24 mouse cellular contexts compared by ENCODE assay signal in the genomic region with DNA sequence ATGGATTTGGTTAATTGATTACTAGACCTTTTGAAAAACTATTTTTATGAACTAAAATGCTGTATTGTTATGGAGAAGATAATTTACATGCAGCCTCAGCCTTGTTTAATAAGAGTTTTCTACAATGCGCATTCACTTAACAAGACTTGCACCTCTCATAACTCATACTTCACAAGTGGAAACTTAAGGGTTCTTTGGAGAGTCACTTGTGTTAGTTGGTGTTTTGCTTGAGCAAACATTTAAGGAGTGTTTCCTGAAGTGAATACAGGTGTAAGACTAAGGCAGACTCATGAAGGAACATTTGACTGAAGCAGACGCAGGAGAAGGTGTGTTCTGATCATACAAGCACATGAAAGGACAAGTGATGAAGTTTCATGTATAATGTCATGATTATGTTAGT.
"Had no signal": no experiment of that assay in that cellular context is flagged by ENCODE, and none has a peak within 500 bp of the region (broad histone marks: within the 10 kb centered on the region; RNA-seq: fewer than 3 reads in every experiment).

No protein-coding gene starts in this region.

- DNase-seq: gastrocnemius, adult 2 months; gastrocnemius, postnatal 10 days; gastrocnemius, postnatal 25 days; heart, adult 18-20 months; heart, postnatal 10 days; heart, postnatal 4 days; kidney, adult 18-20 months; kidney, adult 8-10 months; kidney, postnatal 10 days; kidney, postnatal 25 days; kidney, postnatal 4 days had no signal

- ATAC-seq: hindbrain, embryonic 16.5 days; inflammation-experienced regulatory T-cells, adult 6 months; intestine, embryonic 15.5 days; intestine, postnatal 0 days had no signal

- H3K27me3 ChIP-seq: heart, embryonic 12.5 days; hindbrain, embryonic 12.5 days; intestine, embryonic 15.5 days; limb, embryonic 12.5 days had no signal

- H3K27ac ChIP-seq: gastrocnemius, adult 2 months; heart, embryonic 10.5 days; hindbrain, embryonic 10.5 days; hindbrain, embryonic 12.5 days; hindbrain, embryonic 14.5 days; intestine, embryonic 15.5 days; layer of hippocampus, adult 2 months; left cerebral cortex, adult 2 months; limb, embryonic 10.5 days; limb, embryonic 12.5 days had no signal

- H3K4me3 ChIP-seq: gastrocnemius, adult 2 months; heart, embryonic 10.5 days; heart, embryonic 12.5 days; hindbrain, embryonic 10.5 days; hindbrain, embryonic 12.5 days; intestine, embryonic 15.5 days; layer of hippocampus, adult 2 months; left cerebral cortex, adult 2 months; limb, embryonic 10.5 days; limb, embryonic 12.5 days had no signal

- H3K4me1 ChIP-seq: heart, embryonic 10.5 days; heart, embryonic 12.5 days; hindbrain, embryonic 10.5 days; hindbrain, embryonic 12.5 days; intestine, embryonic 15.5 days; limb, embryonic 10.5 days; limb, embryonic 12.5 days had no signal

- H3K4me2 ChIP-seq: heart, embryonic 12.5 days; hindbrain, embryonic 12.5 days; hindbrain, embryonic 14.5 days; intestine, embryonic 15.5 days; limb, embryonic 12.5 days had no signal

- H3K36me3 ChIP-seq: heart, embryonic 10.5 days; heart, embryonic 12.5 days; hindbrain, embryonic 10.5 days; hindbrain, embryonic 12.5 days; intestine, embryonic 15.5 days; limb, embryonic 10.5 days; limb, embryonic 12.5 days had no signal

- H3K9me3 ChIP-seq: heart, embryonic 10.5 days; heart, embryonic 12.5 days; hindbrain, embryonic 10.5 days; hindbrain, embryonic 12.5 days; intestine, embryonic 15.5 days; limb, embryonic 10.5 days; limb, embryonic 12.5 days had no signal

- H3K9ac ChIP-seq: heart, embryonic 12.5 days; hindbrain, embryonic 12.5 days; hindbrain, embryonic 14.5 days; intestine, embryonic 15.5 days; limb, embryonic 12.5 days had no signal
